Mouse (Mus musculus) frontal cortex, adult 2 months (tissue): ENCODE results near the gene Gal3st4. TPM values are rescaled to one million over a fixed set of nuclear protein-coding genes. Genes with fewer than 3 reads are reported as not detected.
A peak's percentile ranks its signal among the peaks of the same experiment; 100 is the strongest.

Experiments used
- DNase-seq, 2 experiments: peaks; one replicate each; pipeline ENCODE4 v3.0.0; 2022; ENCODE audit warnings: low spot score in 1 of 2; ENCODE audit errors: extremely low spot score in 1 of 2
- polyA plus RNA-seq: library from polyadenylated mRNA; depleted of rRNA; stranded (reverse); fragments of >200 nt; gene quantifications from 2 replicates; pipeline ENCODE4 v1.2.3, GENCODE M21; 2012

Gal3st4 gene
- polyA plus RNA-seq, 1 experiment = 4.1 TPM

- no peak for DNase-seq
These were observed 9.9 kb downstream of the Gal3st4 start for GRCm38 (mm10) chr5:138262582-138263240.

- DNase-seq = no peak
These were observed 10.6 kb downstream of the Gal3st4 start for GRCm38 (mm10) chr5:138262001-138262400.

GRCm38 (mm10) chr5:138260834-138261233, 11.8 kb downstream of the Gal3st4 start:
- no peak for DNase-seq

GRCm38 (mm10) chr5:138260051-138260450, 12.6 kb downstream of the Gal3st4 start:
- DNase-seq = no peak

- DNase-seq = no peak
These were observed 13.6 kb downstream of the Gal3st4 start for GRCm38 (mm10) chr5:138258993-138259392.

- DNase-seq = no peak
These were observed 14.1 kb downstream of the Gal3st4 start for GRCm38 (mm10) chr5:138258542-138258941.

- no peak for DNase-seq
These were observed 14.6 kb downstream of the Gal3st4 start for GRCm38 (mm10) chr5:138258078-138258477.

- no peak for DNase-seq
These were observed 15.1 kb downstream of the Gal3st4 start for GRCm38 (mm10) chr5:138257585-138257978.

GRCm38 (mm10) chr5:138256966-138257584, 15.6 kb downstream of the Gal3st4 start:
- DNase-seq = no peak

- DNase-seq = no peak
These were observed 16.6 kb downstream of the Gal3st4 start for GRCm38 (mm10) chr5:138256094-138256467.

GRCm38 (mm10) chr5:138255353-138256093, 17.1 kb downstream of the Gal3st4 start, which contains the start of gene Lamtor4:
Gene Lamtor4 (plus strand): TSS chr5:138255482.
- peak; percentile 98 for DNase-seq

- no peak for DNase-seq
These were observed 19.6 kb downstream of the Gal3st4 start for GRCm38 (mm10) chr5:138253061-138253460.

GRCm38 (mm10) chr5:138251144-138251543, 21.5 kb downstream of the Gal3st4 start:
- no peak for DNase-seq

GRCm38 (mm10) chr5:138241511-138241910, 31.1 kb downstream of the Gal3st4 start:
- DNase-seq = no peak

- no peak for DNase-seq
These were observed 38.4 kb downstream of the Gal3st4 start for GRCm38 (mm10) chr5:138234224-138234623.

- no peak for DNase-seq
These were observed 38.9 kb downstream of the Gal3st4 start for GRCm38 (mm10) chr5:138233778-138234177.

- DNase-seq = no peak
These were observed 43.1 kb downstream of the Gal3st4 start for GRCm38 (mm10) chr5:138229511-138229910.

- peak in 1 of 2 experiments; percentile 17 for DNase-seq
These were observed 44.6 kb downstream of the Gal3st4 start for GRCm38 (mm10) chr5:138228026-138228425.

GRCm38 (mm10) chr5:138227367-138227766, 45.3 kb downstream of the Gal3st4 start:
- DNase-seq = no peak

GRCm38 (mm10) chr5:138226491-138226890, 46.1 kb downstream of the Gal3st4 start:
- DNase-seq = no peak

GRCm38 (mm10) chr5:138225700-138226099, 46.9 kb downstream of the Gal3st4 start, which contains the start of gene Nxpe5:
Gene Nxpe5 (plus strand): TSS chr5:138225898.
- DNase-seq = no peak
